Mouse (Mus musculus) hindbrain, embryonic 12.5 days (tissue): ENCODE results near the gene 1700113H08Rik. TPM values are rescaled to one million over a fixed set of nuclear protein-coding genes. Genes with fewer than 3 reads are reported as not detected.

Experiments used
- ATAC-seq: fragments of 200-750 bp; cut with Nextera tagmentation; 2 replicates; pipeline ENCODE4 v1.8.0; 2017; ENCODE audit warnings: moderate TSS enrichment; ENCODE audit not compliant: low FRiP score
- H3K27ac ChIP-seq: fragments of 300-500 bp; sonication (generic); 2 replicates; pipeline ENCODE4 v1.5.1; 2016; ENCODE audit warnings: mild to moderate bottlenecking
- H3K27me3 ChIP-seq: fragments of 300-500 bp; sonication (generic); 2 replicates; pipeline ENCODE4 v1.6.1; 2016; ENCODE audit warnings: mild to moderate bottlenecking
- H3K36me3 ChIP-seq: fragments of 300-500 bp; sonication (generic); 2 replicates; pipeline ENCODE4 v1.6.1; 2016; ENCODE audit warnings: mild to moderate bottlenecking
- H3K4me1 ChIP-seq: fragments of 300-500 bp; sonication (generic); 2 replicates; pipeline ENCODE4 v1.6.1; 2016
- H3K4me2 ChIP-seq: fragments of 300-500 bp; sonication (generic); replicated peaks from 2 replicates; pipeline ENCODE4 v1.6.1; 2016; ENCODE audit warnings: mild to moderate bottlenecking
- H3K4me3 ChIP-seq: fragments of 300-500 bp; sonication (generic); 2 replicates; pipeline ENCODE4 v1.5.1; 2016; ENCODE audit warnings: mild to moderate bottlenecking
- H3K9ac ChIP-seq: fragments of 300-500 bp; sonication (generic); 2 replicates; pipeline ENCODE4 v1.6.1; 2016; ENCODE audit warnings: mild to moderate bottlenecking, moderate library complexity
- H3K9me3 ChIP-seq: fragments of 300-500 bp; sonication (generic); replicated peaks from 2 replicates; pipeline ENCODE4 v1.6.1; 2016; ENCODE audit warnings: mild to moderate bottlenecking
- WGBS: fragments of 180-500 bp; shearing (Covaris S2); methylation state at CpG from one replicate; pipeline ENCODE4 v1.1.7; 2016; 5-methylcytosine and 5-hydroxymethylcytosine counted together
- polyA plus RNA-seq: library from polyadenylated mRNA; unstranded; fragments of >200 nt; fragmentation: Nextera tagmentation; extraction: Ambion mirVana; gene quantifications from 2 replicates; pipeline ENCODE4 v1.2.1, GENCODE M21; 2016

The 1700113H08Rik gene
- polyA plus RNA-seq, 1 experiment from 2014 or later: 0.30 TPM

DNA sequence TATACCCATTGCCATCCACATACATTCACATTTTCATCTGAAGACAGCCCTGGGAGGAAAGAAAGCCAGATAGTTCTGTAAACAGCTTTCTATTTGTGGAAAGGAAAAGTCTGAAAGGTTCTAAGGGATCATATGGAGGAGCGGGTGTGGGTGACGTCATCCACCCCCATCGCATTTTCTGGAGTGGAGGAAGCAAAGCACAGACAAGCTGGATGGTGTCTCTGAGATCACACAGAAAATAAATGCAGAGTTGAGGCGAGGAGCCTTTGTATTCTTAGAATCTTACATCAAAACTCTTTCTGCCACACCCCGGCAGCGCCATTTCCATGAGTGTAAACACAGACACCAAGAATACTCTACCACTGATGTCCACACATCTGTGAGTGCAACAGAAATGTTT lies 26.4 kb downstream of the 1700113H08Rik start:
- no peak overlapping the region for H3K9ac ChIP-seq
- H3K27ac ChIP-seq: no peak overlapping the region
- WGBS: 94% methylated on average over 6 of the region's 6 CpGs
- no peaks in the 10 kb centered on the region for H3K36me3 ChIP-seq
- peaks cover 2% of the 10 kb centered on the region; the same call in 1 of the 2 replicates for H3K27me3 ChIP-seq
- H3K4me2 ChIP-seq: no peak overlapping the region
- ATAC-seq: no peak
- H3K4me1 ChIP-seq: no peaks in the 10 kb centered on the region
- no peak overlapping the region for H3K4me3 ChIP-seq
- H3K9me3 ChIP-seq: no peaks in the 10 kb centered on the region

DNA sequence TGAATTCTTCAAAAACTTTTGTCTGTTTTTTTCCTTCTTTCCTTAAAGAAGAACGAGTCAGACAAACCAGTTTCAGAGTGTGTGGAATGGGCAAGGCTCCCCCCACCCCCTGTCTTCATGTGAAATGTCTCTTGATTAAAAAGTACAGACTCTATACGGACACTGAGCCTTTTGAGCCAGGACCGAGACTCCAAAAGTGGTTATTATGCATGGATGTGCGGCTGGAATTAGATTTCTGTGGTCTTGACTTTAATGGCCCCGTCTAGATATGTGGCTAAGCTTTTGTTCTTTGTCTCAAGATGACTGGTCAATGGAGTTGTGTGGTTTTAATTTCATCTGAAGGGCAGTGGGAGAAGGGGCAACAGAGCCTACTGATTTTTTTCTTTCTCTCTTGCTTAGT lies 29.8 kb downstream of the 1700113H08Rik start:
- no peaks in the 10 kb centered on the region for H3K4me1 ChIP-seq
- WGBS: 53% methylated on average over 5 of the region's 5 CpGs
- no peak overlapping the region for H3K4me2 ChIP-seq
- H3K9me3 ChIP-seq: no peaks in the 10 kb centered on the region
- H3K27ac ChIP-seq: no peak overlapping the region
- H3K9ac ChIP-seq: no peak overlapping the region
- ATAC-seq: no peak
- no peaks in the 10 kb centered on the region for H3K36me3 ChIP-seq
- no peaks in the 10 kb centered on the region; the same call in 1 of the 2 replicates for H3K27me3 ChIP-seq
- H3K4me3 ChIP-seq: no peak overlapping the region

DNA sequence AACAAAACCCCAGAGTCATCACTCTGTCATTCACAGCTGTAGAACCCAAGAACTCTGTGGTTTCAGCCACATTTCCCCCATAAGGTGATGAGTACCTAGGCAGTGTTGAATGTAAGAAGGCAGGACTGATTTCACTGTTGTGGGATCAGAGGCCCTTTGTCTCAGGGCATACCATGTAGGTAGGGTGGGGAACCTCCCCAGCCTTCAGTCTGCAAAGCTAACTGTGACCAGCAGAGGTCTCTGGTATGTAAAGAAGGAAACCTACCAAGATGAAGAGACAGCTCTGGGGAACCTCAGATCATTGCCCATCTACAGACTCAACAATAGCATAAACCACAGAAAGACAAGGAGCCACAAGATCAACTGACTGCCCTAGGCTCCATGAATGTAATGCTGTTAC lies 36.4 kb downstream of the 1700113H08Rik start:
- no peak overlapping the region for H3K9ac ChIP-seq
- 0 out of 2 replicates have a peak, but pooled peaks have one; percentile 52 for ATAC-seq
- no peak overlapping the region for H3K27ac ChIP-seq

DNA sequence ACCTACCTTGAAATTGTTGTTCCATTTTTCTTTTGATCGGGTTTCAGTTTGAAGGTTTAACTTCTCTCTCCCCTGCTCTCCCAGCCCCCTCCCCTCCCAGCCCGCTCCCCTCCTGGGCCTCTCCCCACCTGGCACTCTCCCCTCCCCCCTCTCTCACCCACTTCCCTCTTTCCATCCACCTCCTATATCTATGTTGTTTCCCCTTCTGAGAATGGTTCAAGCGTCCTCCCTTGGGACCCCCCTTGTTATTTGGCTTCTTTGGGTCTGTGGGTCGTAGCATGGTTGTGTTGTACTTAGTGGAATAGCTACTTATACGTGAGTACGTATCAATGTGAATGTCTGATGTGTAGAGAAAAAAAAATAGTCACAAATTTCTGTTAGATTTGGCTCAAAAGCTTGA lies 40.9 kb downstream of the 1700113H08Rik start:
- H3K27ac ChIP-seq: no peak overlapping the region
- H3K4me2 ChIP-seq: no peak overlapping the region
- peaks cover 3% of the 10 kb centered on the region; the same call in 1 of the 2 replicates for H3K27me3 ChIP-seq
- 47% methylated on average over 6 of the region's 6 CpGs for WGBS
- H3K4me3 ChIP-seq: no peak overlapping the region
- no peak for ATAC-seq
- H3K36me3 ChIP-seq: no peaks in the 10 kb centered on the region
- H3K9me3 ChIP-seq: no peaks in the 10 kb centered on the region
- H3K4me1 ChIP-seq: peaks cover 37% of the 10 kb centered on the region
- H3K9ac ChIP-seq: no peak overlapping the region

More for the DNA sequence above, 36.4 kb downstream of the 1700113H08Rik start:
- Histone ChIP-seq H3K4me2 (no peak overlapping the region), H3K36me3 (no peaks in the 10 kb centered on the region), H3K27me3 (no peaks in the 10 kb centered on the region), H3K9me3 (no peaks in the 10 kb centered on the region), H3K4me3 (no peak overlapping the region), H3K4me1 (peaks cover 11% of the 10 kb centered on the region)

DNA sequence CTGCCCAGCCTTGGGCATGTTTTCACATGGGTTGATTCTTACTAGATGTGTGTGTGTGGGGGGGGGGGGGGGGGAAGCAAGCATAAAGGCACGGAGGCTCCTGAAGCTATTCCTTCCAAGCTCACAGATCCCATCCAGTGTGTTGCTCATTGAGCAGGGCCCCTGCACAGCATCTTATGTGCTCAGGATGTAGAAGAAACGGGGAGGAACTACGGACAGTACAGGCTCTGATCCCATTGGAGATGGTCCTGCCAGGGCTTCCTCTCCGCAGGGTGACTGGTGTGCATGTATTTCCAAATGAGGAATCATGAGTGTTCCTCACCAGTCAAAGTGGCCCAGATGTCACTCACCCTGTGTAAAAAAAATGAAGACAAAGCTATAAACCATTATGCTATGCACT lies 42.8 kb downstream of the 1700113H08Rik start:
- Histone ChIP-seq H3K9me3 (no peaks in the 10 kb centered on the region), H3K36me3 (no peaks in the 10 kb centered on the region), H3K27me3 (peaks cover 3% of the 10 kb centered on the region; the same call in 1 of the 2 replicates), H3K27ac (no peak overlapping the region), H3K4me3 (no peak overlapping the region), H3K9ac (no peak overlapping the region), H3K4me2 (no peak overlapping the region), H3K4me1 (peaks cover 37% of the 10 kb centered on the region)
- no peak for ATAC-seq
- WGBS: 53% methylated on average over 4 of the region's 4 CpGs

DNA sequence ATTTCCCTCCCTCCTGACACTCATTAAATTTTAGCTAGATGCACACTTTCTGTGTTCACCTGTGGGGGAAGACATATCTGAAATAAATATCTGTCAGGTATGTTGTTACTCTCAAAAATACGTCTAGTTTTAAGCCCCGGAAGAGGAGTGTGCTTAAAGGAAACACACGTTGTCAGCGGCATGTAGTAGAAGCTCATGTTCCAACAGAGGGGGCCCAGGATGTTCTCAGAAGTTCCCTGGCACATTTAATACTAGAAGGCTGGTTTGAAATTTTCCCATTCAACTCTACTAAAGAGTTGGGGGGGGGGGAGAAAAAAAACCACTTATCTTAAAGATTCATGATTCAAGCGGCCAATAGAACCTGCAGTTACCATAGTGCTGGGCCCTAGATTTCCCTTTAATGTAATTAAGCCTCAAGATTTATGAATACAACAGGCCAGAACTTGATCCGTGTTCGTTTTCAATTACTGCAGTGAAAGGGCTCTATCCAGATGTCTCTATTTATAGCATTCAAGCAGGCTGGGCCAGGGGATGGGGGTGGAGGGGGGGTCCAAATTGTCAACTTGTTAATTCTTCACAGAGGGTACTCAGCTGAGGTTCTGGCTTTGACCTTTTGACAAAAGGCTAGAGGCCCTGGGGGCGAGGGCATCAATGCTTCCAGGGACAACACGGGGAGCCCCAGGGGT lies 43.6 kb downstream of the 1700113H08Rik start:
- peak; percentile 79 for ATAC-seq
- no peak overlapping the region for H3K27ac ChIP-seq
- WGBS: 11% methylated on average over 9 of the region's 9 CpGs
- H3K9me3 ChIP-seq: no peaks in the 10 kb centered on the region
- H3K4me1 ChIP-seq: peaks cover 37% of the 10 kb centered on the region
- no peaks in the 10 kb centered on the region for H3K36me3 ChIP-seq
- H3K4me2 ChIP-seq: no peak overlapping the region; the same call in 1 of the 2 replicates
- H3K4me3 ChIP-seq: no peak overlapping the region
- H3K9ac ChIP-seq: no peak overlapping the region
- H3K27me3 ChIP-seq: peaks cover 3% of the 10 kb centered on the region; the same call in 1 of the 2 replicates

DNA sequence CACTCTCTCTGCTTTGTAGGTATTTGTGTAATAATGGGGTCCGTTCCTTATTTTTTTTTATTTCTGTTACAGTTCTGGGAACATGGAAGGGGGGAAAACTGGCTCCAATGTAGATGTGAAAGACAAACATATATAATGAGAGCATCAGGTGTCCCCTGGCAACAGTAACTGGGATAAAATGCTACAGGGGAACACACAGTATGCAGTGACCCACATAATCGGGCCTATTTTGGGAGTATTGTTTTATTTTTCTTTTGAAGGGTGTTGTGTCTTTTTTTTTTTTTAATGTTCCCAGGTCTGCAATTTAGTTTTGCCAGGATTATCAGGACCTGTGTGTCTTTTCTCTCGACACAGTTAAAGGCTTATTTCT lies 44.1 kb downstream of the 1700113H08Rik start:
- Histone ChIP-seq H3K27me3 (peaks cover 3% of the 10 kb centered on the region; the same call in 1 of the 2 replicates), H3K9ac (no peak overlapping the region), H3K36me3 (no peaks in the 10 kb centered on the region), H3K4me3 (no peak overlapping the region), H3K27ac (no peak overlapping the region), H3K4me2 (no peak overlapping the region), H3K4me1 (peaks cover 37% of the 10 kb centered on the region), H3K9me3 (no peaks in the 10 kb centered on the region)
- no peak for ATAC-seq
- WGBS: 13% methylated on average over 3 of the region's 3 CpGs

DNA sequence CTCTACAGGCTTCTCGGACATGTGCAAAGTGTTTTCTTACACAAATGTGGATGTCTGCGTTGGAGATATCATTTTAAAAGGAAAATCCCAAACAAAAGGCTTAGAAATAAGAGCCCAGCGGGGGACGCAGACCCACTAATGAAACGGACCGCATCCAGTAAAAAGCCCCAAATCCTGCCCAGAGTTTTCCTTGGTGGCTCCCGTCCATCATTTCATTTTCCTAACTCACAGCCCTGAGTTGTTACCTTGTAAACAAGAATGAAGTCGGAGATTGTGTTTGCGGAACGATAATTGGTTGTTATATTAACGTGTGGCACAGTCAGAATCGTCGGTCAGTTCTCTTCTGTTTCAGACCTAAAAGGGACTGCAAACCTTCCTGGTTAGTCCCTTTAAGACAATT lies 44.6 kb downstream of the 1700113H08Rik start:
- Histone ChIP-seq H3K36me3 (no peaks in the 10 kb centered on the region), H3K4me3 (no peak overlapping the region), H3K4me1 (peaks cover 37% of the 10 kb centered on the region), H3K4me2 (0 out of 2 replicates have a peak overlapping the region, but pooled peaks have one; percentile 8), H3K27me3 (peaks cover 3% of the 10 kb centered on the region; the same call in 1 of the 2 replicates), H3K9me3 (no peaks in the 10 kb centered on the region), H3K9ac (no peak overlapping the region), H3K27ac (no peak overlapping the region)
- ATAC-seq: no peak
- 27% methylated on average over 13 of the region's 13 CpGs for WGBS

DNA sequence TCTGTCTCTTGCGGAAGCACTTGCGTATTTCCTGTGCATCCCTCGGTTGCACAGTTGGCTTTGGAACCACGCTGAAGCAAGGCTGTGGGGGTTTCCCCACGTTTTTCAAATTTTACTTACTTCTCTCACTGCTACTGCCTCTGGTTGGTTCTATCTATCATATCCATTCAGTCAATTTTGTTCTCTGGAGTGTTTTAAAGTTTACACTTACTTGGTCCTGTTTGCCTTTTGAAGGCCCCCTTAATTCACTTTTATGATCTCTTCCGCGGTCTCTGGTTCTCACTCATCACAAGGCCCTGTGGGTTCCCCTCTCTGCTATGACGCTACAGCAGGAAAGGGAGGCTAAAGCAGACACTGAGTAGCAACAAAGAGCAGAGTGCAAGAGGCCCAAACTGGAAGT lies 45.4 kb downstream of the 1700113H08Rik start:
- no peak for ATAC-seq
- no peak overlapping the region for H3K27ac ChIP-seq
- H3K4me3 ChIP-seq: no peak overlapping the region
- H3K9ac ChIP-seq: no peak overlapping the region
- H3K4me1 ChIP-seq: peaks cover 34% of the 10 kb centered on the region
- H3K27me3 ChIP-seq: peaks cover 3% of the 10 kb centered on the region; the same call in 1 of the 2 replicates
- H3K9me3 ChIP-seq: no peaks in the 10 kb centered on the region
- WGBS: 60% methylated on average over 8 of the region's 8 CpGs
- H3K4me2 ChIP-seq: no peak overlapping the region
- no peaks in the 10 kb centered on the region for H3K36me3 ChIP-seq

DNA sequence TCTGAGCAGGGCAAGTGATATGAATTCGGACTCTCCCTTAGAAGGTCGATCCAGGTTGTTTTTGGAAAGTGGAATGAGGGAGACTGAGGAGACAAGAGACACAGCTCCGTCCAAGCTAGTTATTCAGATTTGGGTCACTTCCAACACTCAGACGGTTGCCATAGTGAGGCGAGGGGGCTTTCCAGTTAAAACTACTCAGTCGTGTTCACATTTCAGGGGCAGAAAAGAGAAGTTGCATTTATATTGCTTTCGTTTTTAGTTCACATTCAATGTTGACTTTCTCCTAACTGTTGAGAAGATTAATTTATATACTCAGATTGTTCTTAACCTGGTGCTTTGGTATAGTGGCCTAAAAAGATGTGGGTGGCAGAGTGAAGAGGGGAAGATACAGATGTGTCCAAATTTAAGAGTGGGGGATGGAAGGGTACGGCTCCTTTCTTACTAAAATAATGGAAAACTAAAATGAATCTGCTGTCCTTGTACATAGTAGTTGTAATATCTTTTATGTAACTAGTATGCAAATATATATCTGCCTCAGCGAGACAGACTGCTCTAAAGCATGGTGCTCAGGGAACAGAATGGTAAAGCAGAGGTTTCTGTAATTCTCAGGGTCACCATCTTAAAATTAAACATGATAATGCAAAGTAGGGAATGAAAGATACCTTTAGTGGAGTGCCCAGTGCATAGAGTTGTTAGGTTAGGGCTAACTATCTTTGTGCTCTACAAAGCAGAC lies 49.9 kb downstream of the 1700113H08Rik start:
- H3K9me3 ChIP-seq: no peaks in the 10 kb centered on the region
- H3K27ac ChIP-seq: no peak overlapping the region
- WGBS: 73% methylated on average over 9 of the region's 9 CpGs
- H3K27me3 ChIP-seq: peaks cover 3% of the 10 kb centered on the region; the same call in 1 of the 2 replicates
- no peak overlapping the region for H3K4me2 ChIP-seq
- no peaks in the 10 kb centered on the region for H3K36me3 ChIP-seq
- H3K9ac ChIP-seq: no peak overlapping the region
- no peak for ATAC-seq
- H3K4me1 ChIP-seq: peaks cover 5% of the 10 kb centered on the region
- H3K4me3 ChIP-seq: no peak overlapping the region

DNA sequence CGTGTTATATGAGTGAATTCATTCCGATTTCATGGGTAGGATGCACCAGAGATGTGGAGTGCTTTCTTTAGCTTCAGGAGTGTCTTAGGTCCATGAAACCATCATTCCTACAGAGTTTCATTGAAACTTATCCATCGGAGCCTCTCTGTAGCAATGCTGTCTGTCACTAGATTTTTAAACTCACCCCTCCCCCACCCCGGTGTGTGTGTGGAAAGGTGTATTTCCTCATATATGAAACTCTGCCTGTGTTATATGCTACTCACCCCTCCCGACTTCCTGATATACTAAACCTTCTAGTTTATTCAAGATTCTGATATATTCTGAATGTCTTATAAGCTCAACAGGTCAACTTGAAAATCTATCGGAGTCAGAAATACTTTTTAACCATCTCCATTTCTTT lies 50.5 kb downstream of the 1700113H08Rik start:
- WGBS: 92% methylated on average over 6 of the region's 6 CpGs
- Histone ChIP-seq H3K4me1 (0 out of 2 replicates have a peak, but pooled peaks cover 2% of the 10 kb centered on the region), H3K4me2 (no peak overlapping the region), H3K4me3 (no peak overlapping the region), H3K9ac (no peak overlapping the region), H3K9me3 (no peaks in the 10 kb centered on the region), H3K27me3 (peaks cover 3% of the 10 kb centered on the region; the same call in 1 of the 2 replicates), H3K27ac (no peak overlapping the region), H3K36me3 (no peaks in the 10 kb centered on the region)
- ATAC-seq: no peak

DNA sequence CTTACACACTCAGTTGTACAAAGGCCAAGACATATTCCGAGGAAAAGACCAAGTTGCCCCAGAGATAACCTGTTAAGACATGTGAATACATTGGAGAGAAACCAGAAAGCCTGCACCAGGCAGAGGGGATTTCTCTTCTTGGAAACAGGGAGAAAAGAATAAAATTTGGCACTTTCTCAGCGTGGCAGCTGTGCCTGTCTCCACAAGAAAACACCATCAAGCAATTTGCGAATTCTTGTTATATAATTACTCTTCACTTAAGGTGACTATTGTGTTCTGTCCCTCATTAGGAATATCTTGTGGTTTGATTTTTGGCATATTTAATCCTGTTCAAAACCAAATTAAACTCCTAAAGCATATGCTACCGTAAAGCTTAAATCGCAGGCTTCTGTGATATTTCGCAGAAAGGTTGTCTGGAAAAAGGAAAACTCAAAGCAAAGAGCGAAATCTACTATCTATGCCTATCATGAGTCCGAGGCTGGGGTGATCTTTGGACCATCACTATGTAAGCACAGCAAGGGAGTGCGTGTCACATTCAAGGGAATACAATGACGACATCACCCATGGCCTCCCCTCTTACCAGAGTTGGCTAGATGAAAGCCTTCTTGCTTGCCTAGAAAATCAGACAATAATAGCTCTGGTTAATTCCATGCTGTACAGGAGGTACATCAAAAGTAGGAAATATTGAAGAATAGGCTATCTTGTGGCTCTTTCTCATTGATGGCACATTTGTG lies 51.4 kb downstream of the 1700113H08Rik start:
- H3K4me2 ChIP-seq: no peak overlapping the region
- no peak overlapping the region for H3K4me3 ChIP-seq
- H3K9ac ChIP-seq: no peak overlapping the region
- no peak for ATAC-seq
- no peaks in the 10 kb centered on the region for H3K36me3 ChIP-seq
- 81% methylated on average over 10 of the region's 10 CpGs for WGBS
- H3K27ac ChIP-seq: no peak overlapping the region
- H3K27me3 ChIP-seq: no peaks in the 10 kb centered on the region
- H3K9me3 ChIP-seq: no peaks in the 10 kb centered on the region
- H3K4me1 ChIP-seq: no peaks in the 10 kb centered on the region
